Mouse (Mus musculus) heart, postnatal 0 days (tissue): ENCODE data around the gene Ick.

Experiments used
- CTCF ChIP-seq: IDR thresholded peaks from 2 replicates; pipeline ENCODE4 v1.5.1; 2016; ENCODE audit warnings: antibody characterized with exemption, control low read depth, low read depth
- EP300 ChIP-seq: IDR thresholded peaks from 2 replicates; pipeline ENCODE4 v1.6.1; 2016; ENCODE audit warnings: antibody characterized with exemption, low read depth

- TF ChIP-seq CTCF (no peak), EP300 (no peak)
These were observed 100.0 kb downstream of the Ick start for GRCm38 (mm10) chr9:78208956-78209355.
